Mouse (Mus musculus) cortical plate, adult 2 months (tissue): ENCODE data around the gene Zbtb8b. TPM values are rescaled to one million over a fixed set of nuclear protein-coding genes. Genes with fewer than 3 reads are reported as not detected.

Experiments
- H3K27ac ChIP-seq: fragments of 200-500 bp; 2 replicates; pipeline ENCODE4 v1.5.1; 2012; ENCODE audit warnings: low read length, control low read depth, inconsistent platforms; ENCODE audit not compliant: insufficient read depth
- H3K4me1 ChIP-seq: fragments of 200-500 bp; 2 replicates; pipeline ENCODE4 v1.6.1; 2011; ENCODE audit warnings: low read length; ENCODE audit not compliant: control insufficient read depth, insufficient read depth
- H3K4me3 ChIP-seq: fragments of 200-500 bp; 2 replicates; pipeline ENCODE4 v1.5.1; 2011; ENCODE audit warnings: mild to moderate bottlenecking, low read length, control low read depth; ENCODE audit not compliant: insufficient read depth
- CTCF ChIP-seq: fragments of 200-500 bp; IDR thresholded peaks from 2 replicates; pipeline ENCODE4 v1.5.1; 2011; ENCODE audit warnings: mild to moderate bottlenecking, control low read depth, low read length; ENCODE audit not compliant: insufficient read depth; ENCODE audit errors: extremely low read depth
- POLR2A ChIP-seq: fragments of 200-500 bp; IDR thresholded peaks from 2 replicates; pipeline ENCODE4 v1.6.1; 2011; ENCODE audit warnings: mild to moderate bottlenecking, low read length, control low read depth; ENCODE audit not compliant: insufficient read depth; ENCODE audit errors: extremely low read depth
- polyA plus RNA-seq: library from polyadenylated mRNA; depleted of rRNA; stranded (reverse); fragments of >200 nt; gene quantifications from 2 replicates; pipeline ENCODE4 v1.2.3, GENCODE M21; 2012; rRNA removed

Gene Zbtb8b
- polyA plus RNA-seq, 1 experiment: 3.0 TPM

- Histone ChIP-seq H3K4me3 (no peak overlapping the region), H3K4me1 (no peaks in the 10 kb centered on the region), H3K27ac (no peak overlapping the region)
- no peak for TF ChIP-seq POLR2A
Observed at GRCm38 (mm10) chr4:129379805-129380204, 60.8 kb downstream of the Zbtb8b start.

GRCm38 (mm10) chr4:129377601-129378390 lies 62.9 kb downstream of the Zbtb8b start, which contains the start of gene Zbtb8a:
Zbtb8a (minus strand) TSS chr4:129378116.
- TF ChIP-seq CTCF (no peak), POLR2A (no peak)
- no peaks in the 10 kb centered on the region for H3K4me1 ChIP-seq
- H3K4me3 ChIP-seq: peak within 1 kb of the TSS; percentile 52
- H3K27ac ChIP-seq: 0 out of 2 replicates have a peak within 1 kb of the TSS, but pooled peaks have one; percentile 1

GRCm38 (mm10) chr4:129376961-129377545 lies 63.6 kb downstream of the Zbtb8b start:
- Histone ChIP-seq H3K27ac (0 out of 2 replicates have a peak overlapping the region, but pooled peaks have one; percentile 1), H3K4me1 (no peaks in the 10 kb centered on the region), H3K4me3 (peak overlapping the region; percentile 52)
- TF ChIP-seq POLR2A (peak; percentile 32; the same call in 1 of the 2 replicates), CTCF (no peak)

GRCm38 (mm10) chr4:129375821-129376220 lies 64.8 kb downstream of the Zbtb8b start:
- Histone ChIP-seq H3K4me1 (no peaks in the 10 kb centered on the region), H3K27ac (no peak overlapping the region), H3K4me3 (no peak overlapping the region)
- TF ChIP-seq CTCF: no peak
- no peak for TF ChIP-seq POLR2A

Other genes with a start within 250 kb of the Zbtb8b start
- gene C77080, start 179.4 kb downstream of the Zbtb8b start, polyA plus RNA-seq: 14.4 and 15.0 TPM in 2 replicates
- gene Sync, start 153.2 kb downstream of the Zbtb8b start, polyA plus RNA-seq: 0.98 and 1.1 TPM in 2 replicates
- gene Rbbp4, start 105.5 kb downstream of the Zbtb8b start, polyA plus RNA-seq: 64.5 and 65.4 TPM in 2 replicates
- 29.6 and 31.5 TPM in 2 replicates for gene Zbtb8os, start 105.2 kb downstream of the Zbtb8b start, polyA plus RNA-seq
- 8.8 and 8.9 TPM in 2 replicates for gene Zbtb8a, start 62.7 kb downstream of the Zbtb8b start, polyA plus RNA-seq
- gene Bsdc1, start 20.7 kb upstream of the Zbtb8b start, polyA plus RNA-seq: 27.9 and 28.3 TPM in 2 replicates
- gene Tssk3, start 50.2 kb upstream of the Zbtb8b start, polyA plus RNA-seq: 0.19 and 0.36 TPM in 2 replicates
- 0.79 and 0.88 TPM in 2 replicates for gene Fam229a, start 50.3 kb upstream of the Zbtb8b start, polyA plus RNA-seq
- 129 and 134 TPM in 2 replicates for gene Marcksl1, start 72.7 kb upstream of the Zbtb8b start, polyA plus RNA-seq
- gene Hdac1, start 101.9 kb upstream of the Zbtb8b start, polyA plus RNA-seq: 55.4 and 61.7 TPM in 2 replicates
- gene Lck, start 132.8 kb upstream of the Zbtb8b start, polyA plus RNA-seq: 2.3 and 3.3 TPM in 2 replicates
- 0.98 and 1.2 TPM in 2 replicates for gene Fam167b, start 137.7 kb upstream of the Zbtb8b start, polyA plus RNA-seq
- 228 and 229 TPM in 2 replicates for gene Eif3i, start 159.8 kb upstream of the Zbtb8b start, polyA plus RNA-seq
- gene Tmem234, start 159.8 kb upstream of the Zbtb8b start, polyA plus RNA-seq: 143 and 148 TPM in 2 replicates
- 11.1 and 11.3 TPM in 2 replicates for gene Dcdc2b, start 173.4 kb upstream of the Zbtb8b start, polyA plus RNA-seq
- 34.9 and 35.4 TPM in 2 replicates for gene Iqcc, start 178.2 kb upstream of the Zbtb8b start, polyA plus RNA-seq
- gene Ccdc28b, start 183.1 kb upstream of the Zbtb8b start, polyA plus RNA-seq: 89.1 and 99.2 TPM in 2 replicates
- gene Txlna, start 200.2 kb upstream of the Zbtb8b start, polyA plus RNA-seq: 32.2 and 33.4 TPM in 2 replicates
- gene Kpna6, start 231.9 kb upstream of the Zbtb8b start, polyA plus RNA-seq: 50.6 and 52.9 TPM in 2 replicates